Mouse (Mus musculus): ENCODE results near the gene Tmem232. TPM values are rescaled to one million over a fixed set of nuclear protein-coding genes. Genes with fewer than 3 reads are reported as not detected.
"Not testable (repeated sequence)": the region's sequence is repeated elsewhere in the genome, so short reads cannot be mapped to it uniquely, and the experiment has no call there.

The Tmem232 gene
- polyA plus RNA-seq, 1 experiment: not detected

DNA sequence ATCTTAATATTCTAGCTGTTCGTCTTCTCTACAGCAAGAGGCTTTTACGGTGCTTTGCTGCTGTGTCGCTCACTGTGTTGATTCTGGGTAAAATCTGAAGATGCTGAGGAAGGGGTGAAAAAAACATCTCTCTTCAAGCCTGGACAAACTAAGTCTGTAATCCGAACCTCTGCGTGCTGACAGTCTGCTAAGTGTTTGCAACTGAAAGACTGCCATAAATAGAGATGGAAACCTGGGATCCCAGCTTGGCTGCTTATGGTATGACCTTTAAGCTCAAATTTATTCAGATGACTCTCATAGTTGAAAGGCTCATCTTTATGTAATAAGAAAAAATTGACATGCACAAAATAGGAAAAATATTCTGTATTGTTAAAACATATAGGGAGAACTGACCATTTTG is 242.8 kb downstream of the Tmem232 start:
- H3K9ac ChIP-seq (ENCODE audit: low read depth, poor library complexity, severe bottlenecking): no peak overlapping the region
- no peak for TF ChIP-seq POLR2A (IDR thresholded peaks at IDR 0.05; ENCODE audit: insufficient read depth, low read length)
- no peak for TF ChIP-seq CTCF (IDR thresholded peaks at IDR 0.05; ENCODE audit: low read depth, low read length)
- no peak for TF ChIP-seq EP300 (IDR thresholded peaks at IDR 0.05; ENCODE audit: insufficient read depth, low read depth, low read length)
- H3K36me3 ChIP-seq (ENCODE audit: control insufficient read depth, insufficient read depth, low read length, poor library complexity, severe bottlenecking): no peaks in the 10 kb centered on the region
- no peak overlapping the region for H3K4me3 ChIP-seq (ENCODE audit: low read depth, low read length)
- H3K27ac ChIP-seq (ENCODE audit: insufficient read depth, low read length): no peak overlapping the region
- no peaks in the 10 kb centered on the region for H3K27me3 ChIP-seq (ENCODE audit: control insufficient read depth, insufficient read depth, low read length, poor library complexity, severe bottlenecking)
- no peaks in the 10 kb centered on the region for H3K9me3 ChIP-seq (replicated peaks; ENCODE audit: control insufficient read depth, insufficient read depth, low read length, poor library complexity, severe bottlenecking)
- no peaks in the 10 kb centered on the region for H3K4me1 ChIP-seq (ENCODE audit: control insufficient read depth, insufficient read depth, low read length)

DNA sequence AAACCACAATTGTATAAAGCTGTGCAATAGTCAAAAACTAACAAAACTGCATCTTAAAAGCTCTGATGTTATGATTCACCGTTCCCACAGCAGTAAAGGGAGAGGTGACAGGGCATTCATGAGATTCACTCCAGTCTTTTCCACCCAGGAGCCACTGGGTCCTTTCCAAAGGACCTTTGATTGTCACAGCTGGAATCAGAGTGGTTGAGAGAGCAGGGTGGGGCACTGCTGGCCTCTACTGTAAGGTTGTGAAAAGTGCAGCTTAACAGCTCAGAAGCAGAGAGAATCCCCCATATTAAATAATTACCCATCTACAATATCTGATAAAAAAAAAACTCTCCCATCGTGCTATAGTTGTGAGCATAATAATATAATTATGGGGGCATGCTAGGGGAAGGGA is 288.4 kb downstream of the Tmem232 start:
- no peak overlapping the region for H3K9ac ChIP-seq (ENCODE audit: low read depth, poor library complexity, severe bottlenecking)
- no peak for TF ChIP-seq POLR2A (IDR thresholded peaks at IDR 0.05; ENCODE audit: insufficient read depth, low read length)
- no peak for TF ChIP-seq EP300 (IDR thresholded peaks at IDR 0.05; ENCODE audit: insufficient read depth, low read depth, low read length)
- no peak for TF ChIP-seq CTCF (IDR thresholded peaks at IDR 0.05; ENCODE audit: low read depth, low read length)
- H3K4me3 ChIP-seq (ENCODE audit: low read depth, low read length): no peak overlapping the region
- H3K9me3 ChIP-seq (replicated peaks; ENCODE audit: control insufficient read depth, insufficient read depth, low read length, poor library complexity, severe bottlenecking): no peaks in the 10 kb centered on the region
- H3K27ac ChIP-seq (ENCODE audit: insufficient read depth, low read length): no peak overlapping the region
- H3K27me3 ChIP-seq (ENCODE audit: control insufficient read depth, insufficient read depth, low read length, poor library complexity, severe bottlenecking): no peaks in the 10 kb centered on the region
- H3K4me1 ChIP-seq (ENCODE audit: control insufficient read depth, insufficient read depth, low read length): no peaks in the 10 kb centered on the region
- no peaks in the 10 kb centered on the region for H3K36me3 ChIP-seq (ENCODE audit: control insufficient read depth, insufficient read depth, low read length, poor library complexity, severe bottlenecking)

DNA sequence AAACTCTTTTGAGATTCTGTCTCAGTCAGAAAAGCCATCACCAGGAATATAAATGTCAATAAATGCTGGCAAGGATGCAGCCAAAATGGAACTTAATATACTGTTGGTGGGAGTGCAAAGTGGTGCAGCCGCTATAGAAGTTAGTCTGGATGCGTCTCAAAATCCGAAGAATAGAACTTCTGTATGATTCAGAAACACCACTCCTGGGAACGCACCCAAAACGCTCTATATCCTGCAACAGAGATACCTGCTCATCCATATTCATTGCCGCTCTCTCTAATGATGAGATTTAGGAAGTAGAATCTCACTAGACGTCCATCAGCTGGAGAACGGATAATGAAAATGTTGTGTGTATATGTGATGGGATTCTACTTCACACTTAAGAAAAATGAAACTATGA is 290.3 kb downstream of the Tmem232 start:
- no peak for TF ChIP-seq EP300 (IDR thresholded peaks at IDR 0.05; ENCODE audit: insufficient read depth, low read depth, low read length)
- no peak for TF ChIP-seq CTCF (IDR thresholded peaks at IDR 0.05; ENCODE audit: low read depth, low read length)
- no peak for TF ChIP-seq POLR2A (IDR thresholded peaks at IDR 0.05; ENCODE audit: insufficient read depth, low read length)

DNA sequence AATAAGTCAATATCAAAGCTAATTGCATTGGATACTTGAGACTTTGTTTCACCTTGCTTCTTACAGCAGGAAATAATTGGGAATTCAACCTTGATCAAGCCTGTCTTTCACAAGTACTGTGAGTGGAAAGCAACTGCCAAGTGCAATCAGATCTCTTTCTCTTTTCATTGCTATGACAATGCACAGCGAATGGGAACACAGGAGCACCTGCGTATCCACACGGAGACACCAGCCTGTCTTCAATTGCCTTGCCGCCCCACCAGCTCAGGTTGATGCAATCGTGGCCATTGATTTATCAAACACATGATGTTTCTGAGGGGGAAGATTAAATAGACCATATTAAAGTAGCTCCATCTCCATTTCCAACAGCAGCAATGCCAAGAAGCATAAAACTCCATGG is 296.9 kb downstream of the Tmem232 start:
- no peak overlapping the region for H3K9ac ChIP-seq (ENCODE audit: low read depth, poor library complexity, severe bottlenecking)
- H3K4me3 ChIP-seq (ENCODE audit: low read depth, low read length): no peak overlapping the region
- H3K27ac ChIP-seq (ENCODE audit: insufficient read depth, low read length): no peak overlapping the region
- H3K4me1 ChIP-seq (ENCODE audit: control insufficient read depth, insufficient read depth, low read length): no peaks in the 10 kb centered on the region
- no peaks in the 10 kb centered on the region for H3K27me3 ChIP-seq (ENCODE audit: control insufficient read depth, insufficient read depth, low read length, poor library complexity, severe bottlenecking)
- no peaks in the 10 kb centered on the region for H3K36me3 ChIP-seq (ENCODE audit: control insufficient read depth, insufficient read depth, low read length, poor library complexity, severe bottlenecking)
- no peaks in the 10 kb centered on the region for H3K9me3 ChIP-seq (replicated peaks; ENCODE audit: control insufficient read depth, insufficient read depth, low read length, poor library complexity, severe bottlenecking)
- TF ChIP-seq POLR2A (IDR thresholded peaks at IDR 0.05; ENCODE audit: insufficient read depth, low read length) (no peak), EP300 (IDR thresholded peaks at IDR 0.05; ENCODE audit: insufficient read depth, low read depth, low read length) (no peak), CTCF (IDR thresholded peaks at IDR 0.05; ENCODE audit: low read depth, low read length) (no peak)

More for the DNA sequence above, 290.3 kb downstream of the Tmem232 start:
- H3K27ac ChIP-seq (ENCODE audit: insufficient read depth, low read length): no peak overlapping the region
- no peaks in the 10 kb centered on the region for H3K9me3 ChIP-seq (replicated peaks; ENCODE audit: control insufficient read depth, insufficient read depth, low read length, poor library complexity, severe bottlenecking)
- no peaks in the 10 kb centered on the region for H3K27me3 ChIP-seq (ENCODE audit: control insufficient read depth, insufficient read depth, low read length, poor library complexity, severe bottlenecking)
- no peak overlapping the region for H3K9ac ChIP-seq (ENCODE audit: low read depth, poor library complexity, severe bottlenecking)
- H3K4me1 ChIP-seq (ENCODE audit: control insufficient read depth, insufficient read depth, low read length): no peaks in the 10 kb centered on the region
- no peak overlapping the region for H3K4me3 ChIP-seq (ENCODE audit: low read depth, low read length)
- H3K36me3 ChIP-seq (ENCODE audit: control insufficient read depth, insufficient read depth, low read length, poor library complexity, severe bottlenecking): no peaks in the 10 kb centered on the region

DNA sequence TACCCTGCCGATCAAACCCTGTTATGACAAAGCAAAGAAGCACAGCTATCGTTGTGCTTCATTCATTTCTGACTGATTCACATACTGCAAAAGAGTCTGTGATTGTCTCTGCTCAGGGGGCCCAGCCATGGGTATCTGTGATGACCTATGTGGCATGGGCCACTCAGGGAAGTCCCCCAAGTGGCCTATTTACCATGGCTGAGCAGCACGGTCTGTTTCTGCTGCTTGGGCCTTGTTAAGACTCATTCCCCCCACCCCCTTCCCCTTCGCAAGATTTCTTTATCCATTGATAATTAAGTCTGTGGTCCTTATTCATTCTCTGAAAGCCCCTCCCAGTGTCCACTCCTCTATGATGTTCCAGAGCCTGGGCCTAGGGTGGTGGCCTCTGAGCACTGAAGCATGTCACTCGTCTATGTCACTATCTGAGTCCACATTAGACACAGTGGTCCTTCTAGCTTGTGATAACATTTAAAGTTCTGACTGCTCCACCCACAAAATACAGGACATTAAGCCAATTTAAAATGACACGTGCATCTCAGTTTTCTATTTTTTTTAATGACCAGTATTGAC is 315.1 kb downstream of the Tmem232 start:
- Histone ChIP-seq H3K9ac (ENCODE audit: low read depth, poor library complexity, severe bottlenecking) (no peak overlapping the region), H3K36me3 (ENCODE audit: control insufficient read depth, insufficient read depth, low read length, poor library complexity, severe bottlenecking) (no peaks in the 10 kb centered on the region), H3K4me1 (ENCODE audit: control insufficient read depth, insufficient read depth, low read length) (no peaks in the 10 kb centered on the region), H3K27me3 (ENCODE audit: control insufficient read depth, insufficient read depth, low read length, poor library complexity, severe bottlenecking) (no peaks in the 10 kb centered on the region), H3K9me3 (replicated peaks; ENCODE audit: control insufficient read depth, insufficient read depth, low read length, poor library complexity, severe bottlenecking) (peaks cover 8% of the 10 kb centered on the region; the same call in 1 of the 2 replicates), H3K4me3 (ENCODE audit: low read depth, low read length) (no peak overlapping the region), H3K27ac (ENCODE audit: insufficient read depth, low read length) (no peak overlapping the region)
- no peak for TF ChIP-seq EP300 (IDR thresholded peaks at IDR 0.05; ENCODE audit: insufficient read depth, low read depth, low read length)
- no peak for TF ChIP-seq CTCF (IDR thresholded peaks at IDR 0.05; ENCODE audit: low read depth, low read length)
- no peak for TF ChIP-seq POLR2A (IDR thresholded peaks at IDR 0.05; ENCODE audit: insufficient read depth, low read length)

DNA sequence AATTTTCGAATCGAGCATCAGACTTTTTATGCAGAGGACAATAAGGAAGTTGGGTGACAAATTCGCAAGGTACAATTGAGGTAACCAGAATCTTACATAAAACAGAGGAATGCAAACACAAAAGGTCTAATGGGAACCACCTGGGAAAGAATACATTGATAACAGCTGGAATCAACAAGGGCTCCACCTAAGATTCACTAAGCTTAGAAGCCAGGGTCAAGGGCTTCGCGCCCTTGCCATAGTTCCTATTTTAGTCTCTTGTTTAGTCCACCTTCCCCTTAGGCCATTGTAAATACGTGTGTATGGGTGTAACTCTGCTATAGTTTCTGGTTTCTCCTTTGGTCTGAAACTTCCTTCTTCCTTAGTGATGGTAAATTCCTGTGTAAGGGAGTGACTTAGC is 318.9 kb downstream of the Tmem232 start:
- H3K4me3 ChIP-seq (ENCODE audit: low read depth, low read length); H3K9me3 ChIP-seq (replicated peaks; ENCODE audit: control insufficient read depth, insufficient read depth, low read length, poor library complexity, severe bottlenecking); H3K36me3 ChIP-seq (ENCODE audit: control insufficient read depth, insufficient read depth, low read length, poor library complexity, severe bottlenecking); H3K27ac ChIP-seq (ENCODE audit: insufficient read depth, low read length); H3K27me3 ChIP-seq (ENCODE audit: control insufficient read depth, insufficient read depth, low read length, poor library complexity, severe bottlenecking); H3K4me1 ChIP-seq (ENCODE audit: control insufficient read depth, insufficient read depth, low read length); H3K9ac ChIP-seq (ENCODE audit: low read depth, poor library complexity, severe bottlenecking): not testable (repeated sequence)

Other genes starting within 250 kb of the Tmem232 start
- 301 and 311 TPM in 2 replicates for gene Vapa, start 72.8 kb upstream of the Tmem232 start, polyA plus RNA-seq (2011; ENCODE audit: insufficient read depth, insufficient read length, low read depth, missing spikeins)
- not detected in 2 replicates for gene Txndc2, start 101.4 kb upstream of the Tmem232 start, polyA plus RNA-seq (2011; ENCODE audit: insufficient read depth, insufficient read length, low read depth, missing spikeins)
- 18.7 and 19.4 TPM in 2 replicates for gene Rab31, start 232.0 kb upstream of the Tmem232 start, polyA plus RNA-seq (2011; ENCODE audit: insufficient read depth, insufficient read length, low read depth, missing spikeins)
- gene Ppp4r1, start 241.8 kb upstream of the Tmem232 start, polyA plus RNA-seq (2011; ENCODE audit: insufficient read depth, insufficient read length, low read depth, missing spikeins): 48.4 and 56.7 TPM in 2 replicates